In the genomic region with DNA sequence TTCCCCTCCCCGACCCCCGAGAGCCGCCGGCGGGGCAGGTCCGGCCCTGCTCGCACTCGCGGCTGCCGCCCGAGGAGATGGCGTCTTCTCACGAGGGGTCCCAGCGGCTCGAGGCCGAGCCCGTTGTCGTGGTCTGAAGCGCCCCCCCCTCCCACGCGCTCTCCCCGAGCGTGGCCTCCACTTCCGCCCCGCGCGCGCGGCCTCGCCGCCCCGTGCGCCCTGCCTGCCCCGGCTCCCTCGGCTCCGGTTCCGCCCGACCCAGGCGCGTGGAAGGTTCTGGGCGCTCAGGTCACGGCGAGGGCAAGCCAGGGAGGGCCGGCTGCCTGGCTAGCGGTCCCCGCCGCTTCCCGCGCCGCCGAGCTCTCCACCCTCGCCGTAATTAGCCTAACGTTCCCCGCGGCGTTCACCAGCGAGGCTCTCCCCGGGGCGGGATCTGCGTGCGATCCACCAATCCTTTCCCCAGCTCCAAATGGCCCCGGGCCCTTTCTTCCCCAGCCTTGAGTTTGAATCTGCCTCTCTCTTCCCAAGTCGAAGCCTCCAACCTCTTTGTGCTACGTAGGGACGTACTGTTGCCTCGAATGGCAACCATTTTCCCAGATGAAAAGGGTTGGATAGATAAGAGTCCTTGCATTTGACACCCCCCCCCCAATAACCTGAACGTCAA, we compare ENCODE assay signal across 7 mouse cellular contexts. TPM values are rescaled to one million over a fixed set of nuclear protein-coding genes. Genes with fewer than 3 reads are reported as not detected.
A peak's percentile ranks its signal among the peaks of the same experiment; 100 is the strongest.
DNase-seq lines count a peak whose midpoint lies in the region; ATAC-seq and TF ChIP-seq lines count a peak whose summit lies in the region.

No protein-coding gene starts in this region.

- peak overlapping the region; percentile 98 for H3K9ac ChIP-seq in intestine, postnatal 0 days (ENCODE audit: low read depth, low read length)
- H3K9ac ChIP-seq in limb, embryonic 13.5 days, result peak overlapping the region; percentile 99
- H3K9ac ChIP-seq in midbrain, embryonic 14.5 days (replicated peaks; ENCODE audit: low read length), result peak overlapping the region; percentile 100

- no peaks in the 10 kb centered on the region for H3K9me3 ChIP-seq in intestine, postnatal 0 days (ENCODE audit: control insufficient read depth)
- no peaks in the 10 kb centered on the region for H3K9me3 ChIP-seq in limb, embryonic 13.5 days
- H3K9me3 ChIP-seq in midbrain, embryonic 14.5 days (ENCODE audit: control insufficient read depth, low read length), result no peaks in the 10 kb centered on the region

- H3K4me1 ChIP-seq in intestine, postnatal 0 days (replicated peaks; ENCODE audit: control insufficient read depth, insufficient read depth, low read length), result peaks cover 9% of the 10 kb centered on the region; the same call in 1 of the 2 replicates
- H3K4me1 ChIP-seq in limb, embryonic 13.5 days, result peaks cover 29% of the 10 kb centered on the region
- H3K4me1 ChIP-seq in midbrain, embryonic 14.5 days (ENCODE audit: control insufficient read depth, insufficient read depth, low read length), result peaks cover 30% of the 10 kb centered on the region
- H3K4me1 ChIP-seq in spleen, adult 2 months (ENCODE audit: control insufficient read depth, insufficient read depth, insufficient read length), result peaks cover 9% of the 10 kb centered on the region

- H3K27me3 ChIP-seq in intestine, postnatal 0 days (replicated peaks; ENCODE audit: control insufficient read depth, insufficient read depth, low read length), result no peaks in the 10 kb centered on the region
- H3K27me3 ChIP-seq in limb, embryonic 13.5 days, result no peaks in the 10 kb centered on the region
- no peaks in the 10 kb centered on the region for H3K27me3 ChIP-seq in midbrain, embryonic 14.5 days (ENCODE audit: control insufficient read depth, insufficient read depth, low read length)
- no peaks in the 10 kb centered on the region for H3K27me3 ChIP-seq in spleen, adult 2 months (ENCODE audit: control insufficient read depth, insufficient read depth, low read length)

- under 1% methylated on average over 66 of the region's 68 CpGs for WGBS in intestine, postnatal 0 days
- under 1% methylated on average over 49 of the region's 68 CpGs for WGBS in limb, embryonic 13.5 days
- under 1% methylated on average over 66 of the region's 68 CpGs for WGBS in midbrain, embryonic 14.5 days
- WGBS in spleen, adult 2 months, result 1% methylated on average over 66 of the region's 68 CpGs

- H3K4me3 ChIP-seq in intestine, postnatal 0 days (ENCODE audit: low read depth, low read length), result peak overlapping the region; percentile 91
- peak overlapping the region; percentile 95 for H3K4me3 ChIP-seq in limb, embryonic 13.5 days
- peak overlapping the region; percentile 96 for H3K4me3 ChIP-seq in midbrain, embryonic 14.5 days (replicated peaks; ENCODE audit: low read depth, low read length)
- peak overlapping the region; percentile 83 for H3K4me3 ChIP-seq in spleen, adult 2 months (ENCODE audit: extremely low read depth, insufficient read depth, insufficient read length)

- ATAC-seq in intestine, postnatal 0 days, result peak; percentile 60
- ATAC-seq in limb, embryonic 13.5 days (ENCODE audit: low FRiP score, low read depth), result peak; percentile 62
- ATAC-seq in midbrain, embryonic 14.5 days (ENCODE audit: low FRiP score, low TSS enrichment), result peak; percentile 73

- TF ChIP-seq POLR2A in spleen, adult 2 months (IDR thresholded peaks at IDR 0.05; ENCODE audit: low read depth, low read length), result no peak

- TF ChIP-seq CTCF in intestine, postnatal 0 days (IDR thresholded peaks at IDR 0.05; ENCODE audit: low read depth), result no peak
- TF ChIP-seq CTCF in spleen, adult 2 months (IDR thresholded peaks at IDR 0.05; ENCODE audit: extremely low read depth, insufficient read depth, insufficient read length, insufficient replicate concordance), result no peak

- H3K4me2 ChIP-seq in intestine, postnatal 0 days (replicated peaks; ENCODE audit: low read depth), result peak overlapping the region; percentile 80
- peak overlapping the region; percentile 94 for H3K4me2 ChIP-seq in limb, embryonic 13.5 days (replicated peaks)
- peak overlapping the region; percentile 88 for H3K4me2 ChIP-seq in midbrain, embryonic 14.5 days (ENCODE audit: low read length)

- peak; percentile 70 for DNase-seq in adrenal gland, adult 8-10 months
- peak; percentile 71 for DNase-seq in embryo, embryonic 9.5 days (ENCODE audit: extremely low spot score)
- DNase-seq in gastrocnemius, postnatal 4 days (ENCODE audit: low spot score in 2 of 2), result peak; percentile 57 to 75
- peak; percentile 82 for DNase-seq in midbrain, embryonic 14.5 days
- DNase-seq in spleen, adult 2 months (ENCODE audit: low read depth in 1 of 2, low spot score in 2 of 2), result peak in 1 of 2 experiments; percentile 72

- H3K27ac ChIP-seq in intestine, postnatal 0 days (ENCODE audit: low read depth, low read length), result peak overlapping the region; percentile 100
- peak overlapping the region; percentile 99 for H3K27ac ChIP-seq in limb, embryonic 13.5 days
- H3K27ac ChIP-seq in midbrain, embryonic 14.5 days (replicated peaks; ENCODE audit: low read depth, low read length), result peak overlapping the region; percentile 100
- H3K27ac ChIP-seq in spleen, adult 2 months (ENCODE audit: insufficient read depth, low read length), result peak overlapping the region; percentile 95

- peaks cover 4% of the 10 kb centered on the region; the same call in 1 of the 2 replicates for H3K36me3 ChIP-seq in intestine, postnatal 0 days (ENCODE audit: control insufficient read depth, insufficient read depth)
- H3K36me3 ChIP-seq in limb, embryonic 13.5 days, result peaks cover 12% of the 10 kb centered on the region
- H3K36me3 ChIP-seq in midbrain, embryonic 14.5 days (ENCODE audit: control insufficient read depth, insufficient read depth, low read length), result peaks cover 12% of the 10 kb centered on the region; the same call in 1 of the 2 replicates
- peaks cover 3% of the 10 kb centered on the region for H3K36me3 ChIP-seq in spleen, adult 2 months (ENCODE audit: control insufficient read depth, insufficient read depth, low read length)

RNA-seq across cellular contexts. Expression of gene Fubp1, which starts 0.6 kb away (rescaled TPM):
- total RNA-seq in adrenal gland, adult 8-10 months (2022), result 100 to 1,000 TPM; 105 to 167 (median 132) TPM
- 100 to 1,000 TPM; 105 to 116 TPM for total RNA-seq in gastrocnemius, postnatal 4 days (2021)
- 60.6 and 64.8 TPM in 2 replicates for polyA plus RNA-seq in intestine, postnatal 0 days (2015; fragmentation: Nextera tagmentation; extraction: Ambion mirVana)
- polyA plus RNA-seq in limb, embryonic 13.5 days (2015; fragmentation: Nextera tagmentation; extraction: Ambion mirVana), result 325 and 338 TPM in 2 replicates
- polyA plus RNA-seq in midbrain, embryonic 14.5 days (2014; fragmentation: Nextera tagmentation; extraction: Ambion mirVana), result 219 and 279 TPM in 2 replicates
- polyA plus RNA-seq in spleen, adult 2 months (2012; rRNA removed), result 59.1 and 68.7 TPM in 2 replicates

RNA-seq across cellular contexts. Expression of gene Dnajb4, which starts 0.8 kb away (rescaled TPM):
- total RNA-seq in adrenal gland, adult 8-10 months (2022), result 10 to 100 TPM; 48.9 to 56.3 (median 52.6) TPM
- 10 to 100 TPM; 65.3 to 87.7 TPM for total RNA-seq in gastrocnemius, postnatal 4 days (2021)
- polyA plus RNA-seq in intestine, postnatal 0 days (2015; fragmentation: Nextera tagmentation; extraction: Ambion mirVana), result 17.9 and 20.4 TPM in 2 replicates
- polyA plus RNA-seq in limb, embryonic 13.5 days (2015; fragmentation: Nextera tagmentation; extraction: Ambion mirVana), result 34.2 and 37.2 TPM in 2 replicates
- polyA plus RNA-seq in midbrain, embryonic 14.5 days (2014; fragmentation: Nextera tagmentation; extraction: Ambion mirVana), result 39.5 and 41.3 TPM in 2 replicates
- 2.2 and 2.4 TPM in 2 replicates for polyA plus RNA-seq in spleen, adult 2 months (2012; rRNA removed)

RNA-seq across cellular contexts. Expression of gene Gipc2, which starts 44.8 kb away (rescaled TPM):
- 1 to 10 TPM in 1 of 4 experiments, under 1 TPM in 3; 0.61 to 1.8 (median 0.82) TPM for total RNA-seq in adrenal gland, adult 8-10 months (2022)
- total RNA-seq in gastrocnemius, postnatal 4 days (2021), result 1 to 10 TPM in 1 of 2 experiments, under 1 TPM in 1; 0.86 to 1.4 TPM
- 222 and 243 TPM in 2 replicates for polyA plus RNA-seq in intestine, postnatal 0 days (2015; fragmentation: Nextera tagmentation; extraction: Ambion mirVana)
- polyA plus RNA-seq in limb, embryonic 13.5 days (2015; fragmentation: Nextera tagmentation; extraction: Ambion mirVana), result 2.7 and 3.3 TPM in 2 replicates
- 9.3 and 11.5 TPM in 2 replicates for polyA plus RNA-seq in midbrain, embryonic 14.5 days (2014; fragmentation: Nextera tagmentation; extraction: Ambion mirVana)
- 0.06 and 0.12 TPM in 2 replicates for polyA plus RNA-seq in spleen, adult 2 months (2012; rRNA removed)

RNA-seq across cellular contexts. Expression of gene Nexn, which starts 55.3 kb away (rescaled TPM):
- 1 to 10 TPM; 2.8 to 4.0 (median 3.1) TPM for total RNA-seq in adrenal gland, adult 8-10 months (2022)
- total RNA-seq in gastrocnemius, postnatal 4 days (2021), result 100 to 1,000 TPM; 201 to 279 TPM
- polyA plus RNA-seq in intestine, postnatal 0 days (2015; fragmentation: Nextera tagmentation; extraction: Ambion mirVana), result 30.0 and 30.3 TPM in 2 replicates
- 26.0 and 27.9 TPM in 2 replicates for polyA plus RNA-seq in limb, embryonic 13.5 days (2015; fragmentation: Nextera tagmentation; extraction: Ambion mirVana)
- polyA plus RNA-seq in midbrain, embryonic 14.5 days (2014; fragmentation: Nextera tagmentation; extraction: Ambion mirVana), result 1.7 and 2.2 TPM in 2 replicates
- 0.18 TPM in 1 of 2 replicates, not detected in the other for polyA plus RNA-seq in spleen, adult 2 months (2012; rRNA removed)

Comparison
In these comparisons a context has a peak if more than half of its experiments do, and no peak if none do; other contexts are left out.
1. RNA of gene Gipc2, which starts 44.8 kb away (polyA plus RNA-seq): 222 to 243 TPM in intestine, postnatal 0 days; 9.3 to 11.5 TPM in midbrain, embryonic 14.5 days, 2.7 to 3.3 TPM in limb, embryonic 13.5 days and 0.06 to 0.12 TPM in spleen, adult 2 months; every median in the first group is over 10 times any median in the second.
2. Peak in every context shown above with its lines, with median percentiles within 50 percentile points of each other: ATAC-seq, H3K27ac ChIP-seq, H3K4me2 ChIP-seq, H3K4me3 ChIP-seq and H3K9ac ChIP-seq.